Mouse (Mus musculus) brain, embryonic 14.5 days (tissue): ENCODE measurements around the gene Spata13.

Experiments
- CTCF ChIP-seq: fragments of 200-500 bp; IDR thresholded peaks from 2 replicates; pipeline ENCODE4 v1.5.1; 2012; ENCODE audit warnings: inconsistent platforms, mild to moderate bottlenecking, moderate library complexity, borderline replicate concordance; ENCODE audit not compliant: insufficient read depth, insufficient read length; ENCODE audit errors: extremely low read depth
- POLR2A ChIP-seq: fragments of 200-500 bp; IDR thresholded peaks from 2 replicates; pipeline ENCODE4 v1.6.1; 2012; ENCODE audit warnings: mild to moderate bottlenecking, inconsistent platforms, borderline replicate concordance; ENCODE audit not compliant: poor library complexity, insufficient read depth, insufficient read length, severe bottlenecking; ENCODE audit errors: extremely low read depth

DNA sequence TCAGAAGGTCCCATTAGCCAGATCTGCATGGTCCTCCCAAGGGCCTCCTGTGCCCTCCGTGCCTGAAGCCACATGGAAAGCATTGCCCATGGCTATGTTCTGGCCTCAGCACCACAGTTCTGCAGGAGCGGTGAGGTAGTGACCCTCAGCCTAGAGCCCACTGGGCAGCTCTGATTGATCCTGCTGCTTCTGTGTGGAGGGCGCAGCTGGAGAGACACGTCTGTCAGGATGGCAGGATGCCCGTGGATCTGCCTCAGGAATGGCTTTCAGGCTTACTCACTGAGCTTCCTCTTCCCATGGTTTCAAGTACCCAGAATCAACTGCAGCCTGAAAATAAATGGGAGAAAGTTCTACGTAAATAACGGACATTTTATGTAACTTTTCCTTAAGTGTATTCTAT, 14.1 kb downstream of the Spata13 start:
- no peak for TF ChIP-seq CTCF
- TF ChIP-seq POLR2A = no peak
